Mouse (Mus musculus): Measurements from ENCODE around the gene Slc6a1. TPM values are rescaled to one million over a fixed set of nuclear protein-coding genes. Genes with fewer than 3 reads are reported as not detected.

Gene Slc6a1
- polyA plus RNA-seq (2015; fragmentation: Illumina TruSeq; extraction: RNeasy Lipid Tissue Mini Kit (QIAGEN cat#74804); ENCODE audit: insufficient read depth, low read depth, low replicate concordance) = not detected

DNA sequence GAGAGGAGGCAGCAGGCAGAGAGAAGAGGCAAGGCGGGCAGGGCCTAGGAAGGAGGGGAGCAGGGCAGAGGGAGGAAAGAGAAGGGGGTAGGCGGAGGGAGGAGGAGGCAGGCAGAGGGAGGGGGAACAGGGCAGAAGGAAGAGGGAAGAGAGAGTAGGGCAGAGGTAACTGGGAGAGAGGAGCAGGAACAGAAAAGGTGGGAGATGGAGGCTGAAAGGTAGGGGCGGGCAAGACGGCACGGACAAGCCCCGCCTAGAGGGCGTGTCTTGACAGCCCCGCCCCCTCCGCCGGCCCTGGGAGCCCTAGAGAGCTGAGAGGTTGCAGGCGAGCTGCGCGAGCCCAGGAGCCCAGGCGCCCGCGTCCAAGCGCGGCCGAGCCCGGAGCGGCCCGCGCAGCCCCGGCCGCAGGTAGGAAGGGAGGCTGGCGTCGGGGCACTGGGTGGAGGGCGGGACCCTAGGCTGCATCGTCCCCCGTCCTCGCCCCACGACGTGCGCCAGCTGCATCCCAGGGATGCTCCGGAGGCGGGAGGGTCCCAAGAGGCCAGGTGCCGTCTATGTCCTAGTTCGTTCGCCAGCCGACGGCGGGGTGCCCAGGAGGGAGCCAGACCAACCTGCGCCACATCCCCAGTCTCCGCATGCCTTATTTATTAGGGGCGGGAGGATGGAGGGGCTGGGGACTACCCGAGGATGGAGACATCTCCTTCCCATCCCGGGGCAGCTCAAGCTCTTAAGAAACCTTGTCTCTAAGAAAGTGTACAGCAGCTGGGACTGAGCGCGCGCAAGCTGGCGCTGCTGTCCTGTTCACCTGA, at the start of gene Slc6a1:
Gene Slc6a1 (plus strand): TSS at position 167 of the 809 bp plus-strand sequence.

Other genes starting within 250 kb of the Slc6a1 start
- 0.42 TPM for gene Atp2b2, start 240.0 kb upstream of the Slc6a1 start, polyA plus RNA-seq (2015; fragmentation: Illumina TruSeq; extraction: RNeasy Lipid Tissue Mini Kit (QIAGEN cat#74804); ENCODE audit: insufficient read depth, low read depth, low replicate concordance)
- gene Slc6a11, start 151.4 kb upstream of the Slc6a1 start, polyA plus RNA-seq (2015; fragmentation: Illumina TruSeq; extraction: RNeasy Lipid Tissue Mini Kit (QIAGEN cat#74804); ENCODE audit: insufficient read depth, low read depth, low replicate concordance) = not detected
- gene Hrh1, start 115.3 kb downstream of the Slc6a1 start, polyA plus RNA-seq (2015; fragmentation: Illumina TruSeq; extraction: RNeasy Lipid Tissue Mini Kit (QIAGEN cat#74804); ENCODE audit: insufficient read depth, low read depth, low replicate concordance) = 0.37 TPM

Data from pancreas, adult 10 weeks (tissue).